Mouse (Mus musculus): Measurements from ENCODE around the gene S100a5. TPM values are rescaled to one million over a fixed set of nuclear protein-coding genes. Genes with fewer than 3 reads are reported as not detected.

Gene S100a5
- polyA plus RNA-seq, 1 experiment from 2014 or later: 10.5 TPM

DNA sequence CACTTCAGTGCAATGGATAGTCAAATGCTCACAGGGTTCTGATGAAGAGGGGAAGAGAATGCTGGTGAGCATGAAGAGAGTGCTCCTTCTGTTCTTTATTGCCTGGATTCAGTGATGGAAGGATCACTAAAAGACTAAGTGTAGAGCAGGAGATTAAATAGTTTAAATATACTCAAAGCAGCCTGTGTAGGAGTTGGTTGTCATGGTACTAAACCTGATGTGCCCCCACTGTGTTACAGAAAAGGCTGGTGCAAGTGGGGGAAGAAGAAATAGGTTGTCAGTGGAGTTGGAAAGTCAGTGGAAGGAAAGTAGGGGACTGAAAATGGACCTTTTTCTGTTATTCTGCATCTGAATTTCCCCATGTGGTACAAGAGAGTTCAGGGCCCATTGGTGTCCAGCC, 40.7 kb downstream of the S100a5 start:
- ATAC-seq (ENCODE audit: low FRiP score, low TSS enrichment): no peak

GRCm38 (mm10) chr3:90649832-90650231, 41.5 kb downstream of the S100a5 start:
- no peak for TF ChIP-seq CTCF (IDR thresholded peaks at IDR 0.05; ENCODE audit: low read depth)
- no peak for TF ChIP-seq EP300 (optimal IDR thresholded peaks at IDR 0.05)
- WGBS: 89% methylated on average over 2 of the region's 2 CpGs
- Histone ChIP-seq H3K27me3 (ENCODE audit: control insufficient read depth, insufficient read depth, low read length) (no peaks in the 10 kb centered on the region), H3K9me3 (ENCODE audit: control insufficient read depth, low read length) (no peaks in the 10 kb centered on the region), H3K36me3 (ENCODE audit: control insufficient read depth, insufficient read depth, low read length) (no peaks in the 10 kb centered on the region), H3K27ac (replicated peaks) (no peak overlapping the region), H3K4me2 (replicated peaks; ENCODE audit: low read depth) (no peak overlapping the region), H3K4me3 (ENCODE audit: low read depth, low read length) (no peak overlapping the region), H3K4me1 (replicated peaks; ENCODE audit: control insufficient read depth, insufficient read depth) (no peaks in the 10 kb centered on the region), H3K9ac (ENCODE audit: low read length) (no peak overlapping the region)
- ATAC-seq (ENCODE audit: low FRiP score, low TSS enrichment) (no peak), DNase-seq (ENCODE audit: low spot score) (no peak)

More for the DNA sequence above, 40.7 kb downstream of the S100a5 start:
- H3K9me3 ChIP-seq (ENCODE audit: control insufficient read depth, low read length): no peaks in the 10 kb centered on the region
- H3K27me3 ChIP-seq (ENCODE audit: control insufficient read depth, insufficient read depth, low read length): no peaks in the 10 kb centered on the region
- no peak overlapping the region for H3K4me2 ChIP-seq (replicated peaks; ENCODE audit: low read depth)
- no peaks in the 10 kb centered on the region for H3K36me3 ChIP-seq (ENCODE audit: control insufficient read depth, insufficient read depth, low read length)
- H3K4me3 ChIP-seq (ENCODE audit: low read depth, low read length): no peak overlapping the region
- TF ChIP-seq CTCF (IDR thresholded peaks at IDR 0.05; ENCODE audit: low read depth) (no peak), EP300 (optimal IDR thresholded peaks at IDR 0.05) (no peak)
- H3K9ac ChIP-seq (ENCODE audit: low read length): no peak overlapping the region
- no peaks in the 10 kb centered on the region for H3K4me1 ChIP-seq (replicated peaks; ENCODE audit: control insufficient read depth, insufficient read depth)
- no peak for DNase-seq (ENCODE audit: low spot score)
- no peak overlapping the region for H3K27ac ChIP-seq (replicated peaks)

GRCm38 (mm10) chr3:90652878-90653508, 44.7 kb downstream of the S100a5 start:
- DNase-seq (ENCODE audit: low spot score): peak; percentile 79
- Histone ChIP-seq H3K4me2 (replicated peaks; ENCODE audit: low read depth) (no peak overlapping the region), H3K4me3 (ENCODE audit: low read depth, low read length) (no peak overlapping the region), H3K27ac (replicated peaks) (no peak overlapping the region), H3K36me3 (ENCODE audit: control insufficient read depth, insufficient read depth, low read length) (no peaks in the 10 kb centered on the region), H3K27me3 (ENCODE audit: control insufficient read depth, insufficient read depth, low read length) (no peaks in the 10 kb centered on the region), H3K4me1 (replicated peaks; ENCODE audit: control insufficient read depth, insufficient read depth) (no peaks in the 10 kb centered on the region), H3K9ac (ENCODE audit: low read length) (no peak overlapping the region), H3K9me3 (ENCODE audit: control insufficient read depth, low read length) (no peaks in the 10 kb centered on the region)
- WGBS: 38% methylated on average over 5 of the region's 5 CpGs
- ATAC-seq (ENCODE audit: low FRiP score, low TSS enrichment): peak; percentile 76
- no peak for TF ChIP-seq EP300 (optimal IDR thresholded peaks at IDR 0.05)
- peak; percentile 93 for TF ChIP-seq CTCF (IDR thresholded peaks at IDR 0.05; ENCODE audit: low read depth)

- no peak for ATAC-seq (ENCODE audit: low FRiP score, low TSS enrichment)
- no peaks in the 10 kb centered on the region for H3K4me1 ChIP-seq (replicated peaks; ENCODE audit: control insufficient read depth, insufficient read depth)
These were observed 45.4 kb downstream of the S100a5 start, which contains the start of gene S100a7a for GRCm38 (mm10) chr3:90653717-90654116. TSS of gene S100a7a (plus strand) at chr3:90654017.

GRCm38 (mm10) chr3:90657405-90657804, 49.1 kb downstream of the S100a5 start:
- no peak for ATAC-seq (ENCODE audit: low FRiP score, low TSS enrichment)
- no peak for DNase-seq (ENCODE audit: low spot score)
- Histone ChIP-seq H3K27ac (replicated peaks) (no peak overlapping the region), H3K4me1 (replicated peaks; ENCODE audit: control insufficient read depth, insufficient read depth) (no peaks in the 10 kb centered on the region), H3K9me3 (ENCODE audit: control insufficient read depth, low read length) (no peaks in the 10 kb centered on the region), H3K4me2 (replicated peaks; ENCODE audit: low read depth) (no peak overlapping the region), H3K9ac (ENCODE audit: low read length) (no peak overlapping the region), H3K27me3 (ENCODE audit: control insufficient read depth, insufficient read depth, low read length) (no peaks in the 10 kb centered on the region), H3K4me3 (ENCODE audit: low read depth, low read length) (no peak overlapping the region), H3K36me3 (ENCODE audit: control insufficient read depth, insufficient read depth, low read length) (no peaks in the 10 kb centered on the region)
- peak; percentile 61 for TF ChIP-seq CTCF (IDR thresholded peaks at IDR 0.05; ENCODE audit: low read depth)
- TF ChIP-seq EP300 (optimal IDR thresholded peaks at IDR 0.05): no peak
- 76% methylated on average over 4 of the region's 4 CpGs for WGBS

More at GRCm38 (mm10) chr3:90653717-90654116, 45.4 kb downstream of the S100a5 start, which contains the start of gene S100a7a:
- no peak within 1 kb of the TSS for H3K4me2 ChIP-seq (replicated peaks; ENCODE audit: low read depth)
- H3K9me3 ChIP-seq (ENCODE audit: control insufficient read depth, low read length): no peaks in the 10 kb centered on the region
- no peaks in the 10 kb centered on the region for H3K27me3 ChIP-seq (ENCODE audit: control insufficient read depth, insufficient read depth, low read length)
- no peak within 1 kb of the TSS for H3K4me3 ChIP-seq (ENCODE audit: low read depth, low read length)
- no peak for TF ChIP-seq EP300 (optimal IDR thresholded peaks at IDR 0.05)
- no peak within 1 kb of the TSS for H3K9ac ChIP-seq (ENCODE audit: low read length)
- no peak within 1 kb of the TSS for H3K27ac ChIP-seq (replicated peaks)
- DNase-seq (ENCODE audit: low spot score): no peak
- H3K36me3 ChIP-seq (ENCODE audit: control insufficient read depth, insufficient read depth, low read length): no peaks in the 10 kb centered on the region

DNA sequence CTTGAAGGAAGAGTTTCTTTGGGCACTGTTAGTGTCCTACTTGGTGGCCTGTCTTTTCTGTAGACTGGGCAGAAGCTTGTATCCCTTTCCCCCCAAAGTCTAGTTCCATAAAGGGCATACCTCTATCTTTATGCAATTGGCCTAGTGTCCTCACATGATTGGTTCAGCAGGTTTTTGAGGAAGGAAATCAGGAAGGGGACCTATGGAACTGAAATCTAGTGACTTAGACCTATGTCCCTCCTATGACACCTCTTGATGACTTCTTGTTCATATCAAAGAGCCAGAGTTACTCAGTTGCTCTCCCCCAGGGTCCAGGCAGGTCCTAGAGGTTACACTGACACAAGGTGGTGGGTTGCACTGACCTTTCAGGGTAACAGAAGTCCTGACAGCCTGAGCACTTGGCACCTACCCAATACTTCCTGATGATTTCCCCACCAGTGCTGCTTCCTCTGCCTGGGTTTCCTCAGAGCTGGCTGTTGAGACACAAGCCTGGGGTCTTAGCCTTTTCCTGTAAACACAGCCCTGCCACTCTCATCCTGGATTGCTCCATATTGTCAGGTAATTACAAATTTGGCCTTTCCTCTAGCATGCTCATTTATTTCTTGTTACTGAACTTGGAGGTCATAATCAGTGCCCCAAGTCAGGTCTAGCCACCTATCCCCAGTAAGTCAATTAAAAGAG, 51.2 kb downstream of the S100a5 start:
- Histone ChIP-seq H3K9me3 (ENCODE audit: control insufficient read depth, low read length) (no peaks in the 10 kb centered on the region), H3K4me1 (replicated peaks; ENCODE audit: control insufficient read depth, insufficient read depth) (no peaks in the 10 kb centered on the region), H3K4me2 (replicated peaks; ENCODE audit: low read depth) (no peak overlapping the region), H3K4me3 (ENCODE audit: low read depth, low read length) (no peak overlapping the region), H3K36me3 (ENCODE audit: control insufficient read depth, insufficient read depth, low read length) (no peaks in the 10 kb centered on the region), H3K27ac (replicated peaks) (no peak overlapping the region), H3K27me3 (ENCODE audit: control insufficient read depth, insufficient read depth, low read length) (no peaks in the 10 kb centered on the region), H3K9ac (ENCODE audit: low read length) (no peak overlapping the region)
- DNase-seq (ENCODE audit: low spot score) (no peak), ATAC-seq (ENCODE audit: low FRiP score, low TSS enrichment) (no peak)
- no peak for TF ChIP-seq EP300 (optimal IDR thresholded peaks at IDR 0.05)

Other genes with a start within 250 kb of the S100a5 start
- 4.7 and 5.3 TPM in 2 replicates for gene Slc27a3, start 218.6 kb upstream of the S100a5 start, polyA plus RNA-seq (2015; fragmentation: Nextera tagmentation; extraction: Ambion mirVana)
- 9.2 and 9.7 TPM in 2 replicates for gene Ints3, start 174.9 kb upstream of the S100a5 start, polyA plus RNA-seq (2015; fragmentation: Nextera tagmentation; extraction: Ambion mirVana)
- 3.0 and 3.6 TPM in 2 replicates for gene Npr1, start 142.7 kb upstream of the S100a5 start, polyA plus RNA-seq (2015; fragmentation: Nextera tagmentation; extraction: Ambion mirVana)
- 55.9 and 57.6 TPM in 2 replicates for gene Ilf2, start 132.4 kb upstream of the S100a5 start, polyA plus RNA-seq (2015; fragmentation: Nextera tagmentation; extraction: Ambion mirVana)
- 63.4 and 68.2 TPM in 2 replicates for gene Snapin, start 117.5 kb upstream of the S100a5 start, polyA plus RNA-seq (2015; fragmentation: Nextera tagmentation; extraction: Ambion mirVana)
- gene Chtop, start 99.0 kb upstream of the S100a5 start, polyA plus RNA-seq (2015; fragmentation: Nextera tagmentation; extraction: Ambion mirVana): 72.2 and 74.2 TPM in 2 replicates
- 386 TPM in 2 replicates for gene S100a1, start 94.1 kb upstream of the S100a5 start, polyA plus RNA-seq (2015; fragmentation: Nextera tagmentation; extraction: Ambion mirVana)
- 66.7 and 73.6 TPM in 2 replicates for gene S100a13, start 94.1 kb upstream of the S100a5 start, polyA plus RNA-seq (2015; fragmentation: Nextera tagmentation; extraction: Ambion mirVana)
- 271 and 299 TPM in 2 replicates for gene S100a14, start 81.7 kb upstream of the S100a5 start, polyA plus RNA-seq (2015; fragmentation: Nextera tagmentation; extraction: Ambion mirVana)
- 559 and 590 TPM in 2 replicates for gene S100a16, start 71.3 kb upstream of the S100a5 start, polyA plus RNA-seq (2015; fragmentation: Nextera tagmentation; extraction: Ambion mirVana)
- 1.2 and 2.1 TPM in 2 replicates for gene S100a3, start 47.9 kb upstream of the S100a5 start, polyA plus RNA-seq (2015; fragmentation: Nextera tagmentation; extraction: Ambion mirVana)
- gene S100a2, start 18.3 kb upstream of the S100a5 start, polyA plus RNA-seq (2015; fragmentation: Nextera tagmentation; extraction: Ambion mirVana): 0.65 and 1.2 TPM in 2 replicates
- gene Gm42674, start 6.6 kb upstream of the S100a5 start, polyA plus RNA-seq (2015; fragmentation: Nextera tagmentation; extraction: Ambion mirVana): not detected in 2 replicates
- 12.1 and 17.4 TPM in 2 replicates for gene S100a4, start 4.8 kb upstream of the S100a5 start, polyA plus RNA-seq (2015; fragmentation: Nextera tagmentation; extraction: Ambion mirVana)
- gene S100a6, start 4.4 kb downstream of the S100a5 start, polyA plus RNA-seq (2015; fragmentation: Nextera tagmentation; extraction: Ambion mirVana): 3,650 and 3,685 TPM in 2 replicates
- 24.5 and 27.3 TPM in 2 replicates for gene S100a7a, start 45.5 kb downstream of the S100a5 start, polyA plus RNA-seq (2015; fragmentation: Nextera tagmentation; extraction: Ambion mirVana)
- gene S100a8, start 60.5 kb downstream of the S100a5 start, polyA plus RNA-seq (2015; fragmentation: Nextera tagmentation; extraction: Ambion mirVana): 14.4 and 18.3 TPM in 2 replicates
- 56.6 and 65.4 TPM in 2 replicates for gene S100a9, start 87.2 kb downstream of the S100a5 start, polyA plus RNA-seq (2015; fragmentation: Nextera tagmentation; extraction: Ambion mirVana)
- 0.33 and 0.50 TPM in 2 replicates for gene Pglyrp4, start 118.4 kb downstream of the S100a5 start, polyA plus RNA-seq (2015; fragmentation: Nextera tagmentation; extraction: Ambion mirVana)
- not detected in 2 replicates for gene Gm5849, start 169.4 kb downstream of the S100a5 start, polyA plus RNA-seq (2015; fragmentation: Nextera tagmentation; extraction: Ambion mirVana)

Measured in stomach, postnatal 0 days (tissue).